Mouse (Mus musculus): Measurements from ENCODE around the gene Cpne6. TPM values are rescaled to one million over a fixed set of nuclear protein-coding genes. Genes with fewer than 3 reads are reported as not detected.

The Cpne6 gene
- total RNA-seq, 1 experiment from 2014 or later, result not detected

Other genes with a start within 250 kb of the Cpne6 start
- 29.7 to 79.0 TPM (median 63.6 TPM) in 3 replicates for gene Dhrs4, start 31.7 kb upstream of the Cpne6 start, total RNA-seq (2017)
- not detected in 3 replicates for gene Carmil3, start 19.8 kb upstream of the Cpne6 start, total RNA-seq (2017)
- gene Nrl, start 14.5 kb downstream of the Cpne6 start, total RNA-seq (2017), result not detected in 3 replicates
- gene Pck2, start 29.8 kb downstream of the Cpne6 start, total RNA-seq (2017), result 17.3 to 21.1 TPM (median 18.2 TPM) in 3 replicates
- gene Dcaf11, start 49.6 kb downstream of the Cpne6 start, total RNA-seq (2017), result 70.5 to 154 TPM (median 91.7 TPM) in 3 replicates
- gene A730061H03Rik, start 50.0 kb downstream of the Cpne6 start, total RNA-seq (2017), result 1.7 to 11.4 TPM in 2 of 3 replicates, not detected in the other
- gene Fitm1, start 65.2 kb downstream of the Cpne6 start, total RNA-seq (2017), result not detected in 3 replicates
- 318 to 422 TPM (median 336 TPM) in 3 replicates for gene Psme1, start 67.7 kb downstream of the Cpne6 start, total RNA-seq (2017)
- gene Emc9, start 74.9 kb downstream of the Cpne6 start, total RNA-seq (2017), result 10.5 to 13.0 TPM (median 12.1 TPM) in 3 replicates
- 275 to 334 TPM (median 300 TPM) in 3 replicates for gene Psme2, start 80.7 kb downstream of the Cpne6 start, total RNA-seq (2017)
- 25.1 to 38.5 TPM (median 38.4 TPM) in 3 replicates for gene Rnf31, start 81.3 kb downstream of the Cpne6 start, total RNA-seq (2017)
- gene Irf9, start 93.1 kb downstream of the Cpne6 start, total RNA-seq (2017), result 76.6 to 92.0 TPM (median 77.4 TPM) in 3 replicates
- 3.1 to 4.4 TPM (median 3.4 TPM) in 3 replicates for gene Rec8, start 107.6 kb downstream of the Cpne6 start, total RNA-seq (2017)
- 3.7 to 13.4 TPM (median 11.8 TPM) in 3 replicates for gene Ipo4, start 125.5 kb downstream of the Cpne6 start, total RNA-seq (2017)
- gene Gm49378, start 127.5 kb downstream of the Cpne6 start, total RNA-seq (2017), result 1.9 to 2.0 TPM in 2 of 3 replicates, not detected in the other
- gene Tm9sf1, start 133.4 kb downstream of the Cpne6 start, total RNA-seq (2017), result 49.4 to 58.5 TPM (median 55.5 TPM) in 3 replicates
- gene Tssk4, start 139.7 kb downstream of the Cpne6 start, total RNA-seq (2017), result 0.58 TPM in 1 of 3 replicates, not detected in the others
- gene Mdp1, start 150.1 kb downstream of the Cpne6 start, total RNA-seq (2017), result 41.8 to 53.9 TPM (median 42.8 TPM) in 3 replicates
- 24.7 to 33.1 TPM (median 25.6 TPM) in 3 replicates for gene Gmpr2, start 161.5 kb downstream of the Cpne6 start, total RNA-seq (2017)
- gene Nedd8, start 161.7 kb downstream of the Cpne6 start, total RNA-seq (2017), result 224 to 272 TPM (median 230 TPM) in 3 replicates
- gene Tinf2, start 171.4 kb downstream of the Cpne6 start, total RNA-seq (2017), result 42.6 to 96.3 TPM (median 46.5 TPM) in 3 replicates
- 0.49 to 4.7 TPM (median 1.5 TPM) in 3 replicates for gene Tgm1, start 203.5 kb downstream of the Cpne6 start, total RNA-seq (2017)
- gene Rabggta, start 211.8 kb downstream of the Cpne6 start, total RNA-seq (2017), result 19.8 to 29.6 TPM (median 20.8 TPM) in 3 replicates
- gene Dhrs1, start 235.2 kb downstream of the Cpne6 start, total RNA-seq (2017), result 23.7 to 32.1 TPM (median 30.6 TPM) in 3 replicates
- gene Nop9, start 235.2 kb downstream of the Cpne6 start, total RNA-seq (2017), result 11.9 to 15.0 TPM (median 13.8 TPM) in 3 replicates
- gene Cideb, start 248.0 kb downstream of the Cpne6 start, total RNA-seq (2017), result 1.0 to 1.3 TPM in 2 of 3 replicates, not detected in the other

All from monocyte, adult 5-6 weeks (primary cell).